Mouse (Mus musculus) heart, postnatal 4 days (tissue): ENCODE data around the gene Gspt2. TPM values are rescaled to one million over a fixed set of nuclear protein-coding genes. Genes with fewer than 3 reads are reported as not detected.
"Not testable (repeated sequence)": the region's sequence is repeated elsewhere in the genome, so short reads cannot be mapped to it uniquely, and the experiment has no call there.

ENCODE experiments used
- DNase-seq: peaks from one replicate; pipeline ENCODE4 v3.0.0; 2021
- total RNA-seq, 2 experiments: library from RNA; stranded (reverse); gene quantifications; 2 replicates each; pipeline ENCODE4 v1.2.3; 2021

Gspt2 gene
- 1 to 10 TPM; 1.6 to 1.8 TPM for total RNA-seq

DNA sequence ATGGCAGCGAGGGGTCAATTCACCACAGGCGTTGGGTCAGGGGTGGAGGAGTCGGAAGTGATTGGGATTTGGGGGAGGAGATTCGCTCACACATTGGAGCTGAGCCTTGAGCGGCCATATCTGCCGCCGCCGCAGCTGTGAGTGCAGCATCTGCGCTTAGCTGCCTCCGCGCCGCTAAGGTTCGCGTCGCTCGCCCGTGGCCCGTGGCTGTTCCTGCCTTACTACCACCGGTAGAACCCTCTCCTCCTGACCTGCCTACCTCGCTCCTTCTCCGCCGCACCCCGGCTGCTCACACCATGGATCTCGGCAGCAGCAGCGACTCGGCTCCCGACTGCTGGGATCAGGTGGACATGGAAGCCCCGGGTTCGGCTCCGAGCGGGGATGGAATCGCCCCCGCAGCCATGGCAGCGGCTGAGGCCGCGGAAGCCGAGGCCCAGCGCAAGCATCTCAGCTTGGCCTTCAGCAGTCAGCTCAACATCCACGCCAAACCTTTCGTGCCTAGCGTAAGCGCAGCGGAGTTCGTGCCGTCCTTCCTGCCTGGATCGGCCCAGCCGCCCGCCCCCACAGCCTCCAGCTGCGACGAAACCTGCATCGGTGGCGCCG is at the start of gene Gspt2:
Gene Gspt2, plus strand, starts transcription at position 109 of the 603 bp plus-strand sequence.
- DNase-seq: peak; percentile 39

DNA sequence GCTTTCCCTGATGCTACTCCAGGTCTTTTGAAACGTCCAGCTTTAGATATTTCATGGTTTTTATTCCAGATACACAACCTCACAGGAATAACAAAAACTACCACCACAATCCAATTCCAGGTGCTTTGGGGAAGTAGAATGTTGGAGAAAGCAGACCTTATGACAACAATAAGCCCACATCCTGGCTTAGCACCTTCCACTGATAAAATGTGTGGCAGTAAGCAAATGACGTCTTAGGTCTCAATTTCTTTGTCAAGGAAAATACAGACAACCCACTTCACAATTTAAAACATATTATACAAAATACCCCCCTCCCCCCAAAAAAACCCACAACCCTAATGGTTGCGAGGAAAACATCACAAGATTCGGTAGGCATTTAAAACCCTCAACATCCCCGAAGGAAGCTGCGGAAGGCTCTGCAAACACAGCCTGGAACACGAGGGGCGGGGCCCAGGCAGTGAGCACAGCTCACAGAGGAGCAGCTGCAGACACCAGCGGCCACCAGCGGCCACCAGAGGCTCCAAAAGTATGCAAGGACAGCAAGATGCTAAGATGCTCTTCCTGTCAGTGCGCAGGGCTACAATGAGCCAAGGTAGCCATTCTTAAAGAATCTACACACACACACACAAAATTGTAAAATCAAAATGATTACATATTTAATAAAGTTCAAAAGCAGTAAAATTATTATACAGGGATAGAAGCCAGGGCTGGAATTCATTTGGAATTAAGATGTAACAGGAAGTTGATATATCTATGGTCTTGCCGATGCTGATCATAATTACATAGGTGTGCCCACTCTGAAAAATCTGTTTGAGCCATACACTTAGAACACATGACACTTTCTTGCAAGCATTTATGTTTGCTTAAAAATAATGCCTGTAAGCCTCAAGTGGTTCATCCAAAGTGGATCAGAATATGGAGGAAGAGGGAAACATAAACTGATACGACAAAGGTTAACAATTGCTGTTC is 10.8 kb upstream of the Gspt2 start:
- peak; percentile 40 for DNase-seq

DNA sequence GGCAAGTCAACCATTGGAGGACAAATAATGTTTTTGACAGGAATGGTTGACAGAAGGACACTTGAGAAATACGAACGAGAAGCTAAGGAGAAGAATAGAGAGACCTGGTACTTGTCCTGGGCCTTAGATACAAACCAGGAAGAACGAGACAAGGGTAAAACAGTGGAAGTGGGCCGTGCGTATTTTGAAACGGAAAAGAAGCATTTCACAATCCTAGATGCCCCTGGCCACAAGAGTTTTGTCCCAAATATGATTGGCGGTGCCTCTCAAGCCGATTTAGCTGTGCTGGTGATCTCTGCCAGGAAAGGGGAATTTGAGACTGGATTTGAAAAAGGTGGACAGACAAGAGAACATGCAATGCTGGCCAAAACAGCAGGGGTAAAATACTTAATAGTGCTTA is 1.0 kb downstream of the Gspt2 start:
- no peak for DNase-seq

DNA sequence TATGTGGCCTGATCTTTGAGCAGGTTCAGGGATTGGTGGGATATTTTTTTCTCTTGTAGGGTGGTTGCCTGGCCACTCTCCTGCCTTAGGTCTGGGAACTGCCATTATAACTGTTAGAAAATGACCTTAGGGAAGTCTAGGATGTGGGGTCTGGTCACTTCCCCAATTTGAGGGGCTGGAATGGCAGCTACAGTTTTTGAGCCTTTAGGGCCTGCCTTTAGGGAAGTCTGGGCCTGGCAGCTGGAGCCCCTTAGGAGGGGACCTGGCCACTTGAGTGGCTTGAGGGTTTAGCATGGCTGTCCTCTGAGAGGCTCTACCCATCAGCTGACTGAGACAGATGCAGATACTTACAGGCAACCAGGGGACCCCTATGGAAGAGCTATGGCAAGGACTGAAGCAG is 12.7 kb downstream of the Gspt2 start:
- DNase-seq: no peak

DNA sequence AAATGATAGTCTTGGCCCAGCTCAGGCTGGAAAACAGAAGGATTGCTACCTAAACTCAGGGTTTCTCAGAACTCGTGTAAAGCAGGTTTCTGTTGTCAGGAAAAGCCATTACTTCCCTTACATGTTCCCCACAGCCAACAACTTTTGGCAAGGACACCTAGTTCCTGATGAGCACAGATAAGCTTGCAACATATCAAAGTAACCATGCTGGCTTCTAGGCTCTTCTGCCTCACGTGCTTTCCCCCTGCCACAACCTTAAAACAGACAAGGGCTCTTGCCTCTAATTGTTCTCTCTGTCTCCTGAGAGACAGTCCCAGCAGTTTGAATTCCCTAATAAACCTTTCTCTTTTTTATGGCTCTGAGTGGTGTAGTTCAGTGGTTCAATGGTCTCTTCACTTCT is 21.9 kb downstream of the Gspt2 start:
- DNase-seq: no peak

DNA sequence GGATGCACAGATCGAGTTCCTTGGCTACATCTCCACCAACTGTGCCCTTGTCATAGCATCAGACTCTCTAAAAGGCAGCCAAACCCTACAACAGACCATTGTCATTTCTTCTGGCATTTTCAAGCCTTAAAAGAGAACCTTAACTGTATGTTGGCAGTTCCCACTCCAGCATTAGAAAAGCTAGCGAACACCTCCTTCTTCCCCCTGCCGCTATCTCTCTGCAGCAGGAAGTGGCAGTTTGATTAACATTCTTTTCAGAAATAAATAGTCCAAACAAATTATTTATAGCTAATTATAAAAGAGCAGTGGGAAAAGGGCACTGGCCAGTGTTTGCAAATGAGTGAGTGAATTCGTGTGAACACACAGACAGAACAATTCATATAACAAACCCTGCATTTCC is 34.9 kb downstream of the Gspt2 start:
- DNase-seq: no peak

DNA sequence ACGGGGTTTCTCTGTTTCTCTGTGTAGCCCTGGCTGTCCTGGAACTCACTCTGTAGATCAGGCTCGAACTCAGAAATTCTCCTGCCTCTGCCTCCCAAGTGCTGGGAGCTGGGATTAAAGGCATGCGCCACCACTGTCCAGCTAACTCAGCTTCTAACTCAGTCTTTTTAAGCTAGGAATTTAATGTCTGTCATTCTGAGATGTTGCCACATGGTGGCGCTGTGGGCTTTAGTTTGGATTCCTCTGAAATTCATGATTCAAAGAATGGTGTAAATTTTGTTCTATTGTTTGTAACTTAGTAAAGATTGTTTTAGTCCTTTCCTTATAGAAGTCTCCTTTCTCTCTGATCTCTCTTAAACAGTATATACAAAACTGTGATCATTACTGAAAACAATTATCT is 39.1 kb downstream of the Gspt2 start:
- DNase-seq: peak; percentile 18

DNA sequence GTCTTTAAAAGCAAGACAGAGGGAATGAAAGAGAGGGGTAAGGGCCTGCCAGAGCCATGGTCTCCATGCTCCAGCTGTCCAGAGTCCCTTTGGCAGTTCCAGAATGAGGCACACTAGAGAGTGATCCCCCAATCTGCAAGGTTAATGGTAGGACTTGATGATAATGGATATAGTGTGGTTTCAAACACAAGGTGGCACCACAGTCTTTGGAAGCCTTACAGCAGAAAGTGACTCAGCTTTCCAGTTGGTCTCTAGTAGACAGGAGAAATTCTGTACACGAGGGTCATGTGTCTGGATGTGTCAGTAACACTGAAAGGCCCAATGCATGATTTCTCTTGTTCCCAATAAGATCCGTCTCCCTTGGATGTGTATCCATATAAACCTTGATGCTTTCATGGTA is 45.7 kb downstream of the Gspt2 start:
- DNase-seq: not testable (repeated sequence)

DNA sequence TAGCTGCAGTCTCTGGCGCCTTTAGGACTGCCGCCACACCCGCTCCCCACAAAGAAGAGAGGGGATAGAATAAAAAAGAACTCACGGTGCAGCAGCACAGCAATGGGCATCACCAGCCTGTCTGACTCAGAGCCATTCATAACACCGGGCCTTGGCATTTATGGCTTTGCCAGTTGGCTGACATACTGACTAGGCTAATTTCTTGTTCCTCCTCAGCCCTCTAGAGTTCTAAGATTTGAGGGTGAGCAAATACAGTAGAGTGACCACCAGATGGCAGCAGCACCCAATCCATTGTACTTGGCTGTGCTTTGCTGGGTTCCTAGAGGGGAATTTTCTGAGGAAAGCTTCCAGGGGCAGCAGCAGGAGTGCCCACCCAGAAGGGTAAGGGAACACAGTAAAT is 53.7 kb downstream of the Gspt2 start:
- DNase-seq: peak; percentile 9

Other genes starting within 250 kb of the Gspt2 start
- gene Maged1, start 93.9 kb upstream of the Gspt2 start, total RNA-seq: 100 to 1,000 TPM; 269 to 273 TPM
- 1 to 10 TPM; 5.6 to 6.1 TPM for gene Zxdb, start 88.5 kb downstream of the Gspt2 start, total RNA-seq